27 mouse cellular contexts compared by ENCODE assay signal in genomic region chr3:73323214-73323613, GRCm38 (mm10).
DNase-seq lines count a peak whose midpoint lies in the region; ATAC-seq and TF ChIP-seq lines count a peak whose summit lies in the region.
"Had no signal": no experiment of that assay in that cellular context is flagged by ENCODE, and none has a peak within 500 bp of the region (broad histone marks: within the 10 kb centered on the region; RNA-seq: fewer than 3 reads in every experiment).

No protein-coding gene starts in this region.

- H3K27ac ChIP-seq in hindbrain, postnatal 0 days = no peak overlapping the region
- H3K27ac ChIP-seq in hindbrain, embryonic 11.5 days (ENCODE audit: low read depth, low read length) = no peak overlapping the region
- H3K27ac ChIP-seq in limb, embryonic 14.5 days (replicated peaks; ENCODE audit: low read depth, low read length) = no peak overlapping the region
- no peak overlapping the region for H3K27ac ChIP-seq in limb, embryonic 10.5 days
- H3K27ac ChIP-seq: embryonic facial prominence, embryonic 15.5 days; forebrain, embryonic 13.5 days; heart, embryonic 13.5 days; hindbrain, embryonic 15.5 days; liver, embryonic 15.5 days had no signal

- no peaks in the 10 kb centered on the region for H3K9me3 ChIP-seq in hindbrain, postnatal 0 days (ENCODE audit: low read length)
- no peaks in the 10 kb centered on the region for H3K9me3 ChIP-seq in hindbrain, embryonic 11.5 days (ENCODE audit: control insufficient read depth, low read length)
- no peaks in the 10 kb centered on the region for H3K9me3 ChIP-seq in limb, embryonic 14.5 days (ENCODE audit: control insufficient read depth, low read length)
- no peaks in the 10 kb centered on the region for H3K9me3 ChIP-seq in limb, embryonic 10.5 days (replicated peaks)
- H3K9me3 ChIP-seq: embryonic facial prominence, embryonic 15.5 days; forebrain, embryonic 13.5 days; heart, embryonic 13.5 days; hindbrain, embryonic 15.5 days; liver, embryonic 15.5 days had no signal

- H3K4me3 ChIP-seq in hindbrain, postnatal 0 days (ENCODE audit: low read length) = no peak overlapping the region
- H3K4me3 ChIP-seq in hindbrain, embryonic 11.5 days (ENCODE audit: low read depth, low read length) = no peak overlapping the region
- H3K4me3 ChIP-seq in limb, embryonic 14.5 days (replicated peaks; ENCODE audit: low read length) = no peak overlapping the region
- H3K4me3 ChIP-seq in limb, embryonic 10.5 days = no peak overlapping the region
- H3K4me3 ChIP-seq: embryonic facial prominence, embryonic 15.5 days; forebrain, embryonic 13.5 days; heart, embryonic 13.5 days; hindbrain, embryonic 15.5 days; liver, embryonic 15.5 days had no signal

- no peak for TF ChIP-seq CTCF in hindbrain, postnatal 0 days (IDR thresholded peaks at IDR 0.05; ENCODE audit: low read depth)

- H3K9ac ChIP-seq in hindbrain, postnatal 0 days (replicated peaks; ENCODE audit: low read length) = no peak overlapping the region
- H3K9ac ChIP-seq in hindbrain, embryonic 11.5 days (ENCODE audit: low read depth, low read length) = no peak overlapping the region
- H3K9ac ChIP-seq in limb, embryonic 14.5 days (ENCODE audit: low read depth, low read length, severe bottlenecking) = no peak overlapping the region
- H3K9ac ChIP-seq: embryonic facial prominence, embryonic 15.5 days; forebrain, embryonic 13.5 days; heart, embryonic 13.5 days; hindbrain, embryonic 15.5 days; liver, embryonic 15.5 days; lung, embryonic 14.5 days had no signal

- TF ChIP-seq POLR2A in limb, embryonic 14.5 days (IDR thresholded peaks at IDR 0.05; ENCODE audit: borderline replicate concordance, extremely low read depth, insufficient read depth, insufficient read length) = no peak

- ATAC-seq in hindbrain, postnatal 0 days = no peak
- no peak for ATAC-seq in hindbrain, embryonic 11.5 days (ENCODE audit: low FRiP score)
- no peak for ATAC-seq in limb, embryonic 14.5 days (ENCODE audit: low FRiP score, low read depth)
- ATAC-seq: forebrain, embryonic 13.5 days had no signal

- H3K4me2 ChIP-seq in hindbrain, postnatal 0 days (ENCODE audit: low read depth, low read length) = no peak overlapping the region
- no peak overlapping the region for H3K4me2 ChIP-seq in hindbrain, embryonic 11.5 days (replicated peaks; ENCODE audit: low read depth, low read length)
- no peak overlapping the region for H3K4me2 ChIP-seq in limb, embryonic 14.5 days (replicated peaks; ENCODE audit: low read depth, low read length, severe bottlenecking)
- H3K4me2 ChIP-seq: embryonic facial prominence, embryonic 15.5 days; forebrain, embryonic 13.5 days; heart, embryonic 13.5 days; hindbrain, embryonic 15.5 days; liver, embryonic 15.5 days; lung, embryonic 14.5 days; midbrain, embryonic 11.5 days had no signal

- no peaks in the 10 kb centered on the region for H3K27me3 ChIP-seq in hindbrain, postnatal 0 days (ENCODE audit: insufficient read depth, low read length)
- H3K27me3 ChIP-seq in hindbrain, embryonic 11.5 days (ENCODE audit: control insufficient read depth, insufficient read depth, low read length) = no peaks in the 10 kb centered on the region
- no peaks in the 10 kb centered on the region for H3K27me3 ChIP-seq in limb, embryonic 14.5 days (ENCODE audit: control insufficient read depth, insufficient read depth, low read length)
- no peaks in the 10 kb centered on the region for H3K27me3 ChIP-seq in limb, embryonic 10.5 days (ENCODE audit: low read depth, poor library complexity, severe bottlenecking)
- H3K27me3 ChIP-seq: embryonic facial prominence, embryonic 15.5 days; forebrain, embryonic 13.5 days; heart, embryonic 13.5 days; hindbrain, embryonic 15.5 days; liver, embryonic 15.5 days had no signal

- no peaks in the 10 kb centered on the region for H3K36me3 ChIP-seq in hindbrain, postnatal 0 days (ENCODE audit: insufficient read depth, low read length)
- no peaks in the 10 kb centered on the region for H3K36me3 ChIP-seq in hindbrain, embryonic 11.5 days (ENCODE audit: control insufficient read depth, insufficient read depth, low read length)
- H3K36me3 ChIP-seq in limb, embryonic 14.5 days (ENCODE audit: control insufficient read depth, insufficient read depth, low read length) = no peaks in the 10 kb centered on the region
- H3K36me3 ChIP-seq in limb, embryonic 10.5 days = no peaks in the 10 kb centered on the region
- H3K36me3 ChIP-seq: embryonic facial prominence, embryonic 15.5 days; heart, embryonic 13.5 days; hindbrain, embryonic 15.5 days; liver, embryonic 15.5 days had no signal

- WGBS in hindbrain, postnatal 0 days = 66% methylated on average over 1 of the region's 1 CpGs
- WGBS in hindbrain, embryonic 11.5 days = 85% methylated on average over 1 of the region's 1 CpGs
- WGBS in limb, embryonic 14.5 days = 83% methylated on average over 1 of the region's 1 CpGs
- WGBS in limb, embryonic 10.5 days = 93% methylated on average over 1 of the region's 1 CpGs

- peak; percentile 1 for DNase-seq in hindbrain, postnatal 0 days (ENCODE audit: low spot score)
- DNase-seq in hindbrain, embryonic 11.5 days (ENCODE audit: low spot score) = no peak
- DNase-seq in limb, embryonic 14.5 days (ENCODE audit: low spot score) = peak; percentile 3
- DNase-seq in limb, embryonic 10.5 days (ENCODE audit: low spot score) = no peak
- peak; percentile 79 for DNase-seq in brain, adult 2 months (ENCODE audit: low read depth, low spot score)
- peak; percentile 4 for DNase-seq in mesoderm, embryonic 11.5 days (ENCODE audit: low read depth, low spot score)
- DNase-seq in frontal cortex, postnatal 10 days (ENCODE audit: low spot score in 2 of 2) = no peak
- DNase-seq: adrenal gland, adult 8-10 months; B cell, adult 2 months; cerebellum, adult 11-12 months; cerebellum, postnatal 10 days; gastrocnemius, postnatal 10 days; heart, postnatal 10 days; kidney, adult 2 months; kidney, postnatal 36 days; lung, embryonic 14.5 days; lung, postnatal 14 days; retina, postnatal 1 day; right cerebral cortex, postnatal 14 days; thymus, adult 18-20 months; thymus, postnatal 25 days had no signal

- no peaks in the 10 kb centered on the region for H3K4me1 ChIP-seq in hindbrain, postnatal 0 days (ENCODE audit: insufficient read depth, low read length)
- no peaks in the 10 kb centered on the region for H3K4me1 ChIP-seq in hindbrain, embryonic 11.5 days (replicated peaks; ENCODE audit: control insufficient read depth, insufficient read depth, low read length)
- no peaks in the 10 kb centered on the region for H3K4me1 ChIP-seq in limb, embryonic 14.5 days (ENCODE audit: control insufficient read depth, insufficient read depth, low read length)
- no peaks in the 10 kb centered on the region for H3K4me1 ChIP-seq in limb, embryonic 10.5 days
- H3K4me1 ChIP-seq: embryonic facial prominence, embryonic 15.5 days; forebrain, embryonic 13.5 days; hindbrain, embryonic 15.5 days; liver, embryonic 15.5 days had no signal

Comparison
In these comparisons a context has a peak if more than half of its experiments do, and no peak if none do; other contexts are left out.
1. DNase-seq: peak in hindbrain, postnatal 0 days (single experiment), limb, embryonic 14.5 days (single experiment), brain, adult 2 months (single experiment) and mesoderm, embryonic 11.5 days (single experiment); none in hindbrain, embryonic 11.5 days (single experiment), limb, embryonic 10.5 days (single experiment) and frontal cortex, postnatal 10 days (0 of 2).